Mouse (Mus musculus) ES-Bruce4 (cell line): ENCODE data around the gene Derl3. TPM values are rescaled to one million over a fixed set of nuclear protein-coding genes. Genes with fewer than 3 reads are reported as not detected.

ENCODE experiments used
- H3K27ac ChIP-seq: 2 replicates; pipeline ENCODE4 v1.5.1; 2012; ENCODE audit warnings: low read length, inconsistent platforms; ENCODE audit not compliant: insufficient read depth
- H3K27me3 ChIP-seq: 2 replicates; pipeline ENCODE4 v1.6.1; 2012; ENCODE audit warnings: mild to moderate bottlenecking, low read length, inconsistent platforms; ENCODE audit not compliant: control insufficient read depth, poor library complexity, insufficient read depth, severe bottlenecking
- H3K36me3 ChIP-seq: 2 replicates; pipeline ENCODE4 v1.6.1; 2012; ENCODE audit warnings: inconsistent platforms, mild to moderate bottlenecking, low read length, moderate library complexity; ENCODE audit not compliant: control insufficient read depth, poor library complexity, insufficient read depth, severe bottlenecking
- H3K4me1 ChIP-seq: one replicate; pipeline ENCODE4 v1.8.1; 2011; ENCODE audit warnings: low read length; ENCODE audit not compliant: control insufficient read depth, insufficient read depth
- H3K4me3 ChIP-seq: 2 replicates; pipeline ENCODE4 v1.5.1; 2011; ENCODE audit warnings: low read depth, mild to moderate bottlenecking, low read length
- H3K9ac ChIP-seq: 2 replicates; pipeline ENCODE4 v1.6.1; 2012; ENCODE audit warnings: low read depth, mild to moderate bottlenecking, inconsistent platforms; ENCODE audit not compliant: poor library complexity, severe bottlenecking
- H3K9me3 ChIP-seq: replicated peaks from 2 replicates; pipeline ENCODE4 v1.6.1; 2012; ENCODE audit warnings: mild to moderate bottlenecking, low read length, inconsistent platforms; ENCODE audit not compliant: control insufficient read depth, poor library complexity, insufficient read depth, severe bottlenecking
- CTCF ChIP-seq: IDR thresholded peaks from one replicate; pipeline ENCODE4 v1.8.1; 2011; ENCODE audit warnings: low read depth, low read length
- EP300 ChIP-seq: IDR thresholded peaks from 2 replicates; pipeline ENCODE4 v1.6.1; 2011; ENCODE audit warnings: low read depth, low read length; ENCODE audit not compliant: insufficient read depth
- POLR2A ChIP-seq: IDR thresholded peaks from one replicate; pipeline ENCODE4 v1.8.1; 2011; ENCODE audit warnings: low read length; ENCODE audit not compliant: insufficient read depth
- polyA plus RNA-seq: library from polyadenylated mRNA; stranded (reverse); fragments of >200 nt; gene quantifications from 2 replicates; pipeline ENCODE4 v1.2.4, GENCODE M21; 2011; ENCODE audit warnings: low read depth; ENCODE audit not compliant: missing spikeins, insufficient read depth, insufficient read length

Derl3 gene
- polyA plus RNA-seq, 1 experiment = 13.8 TPM

- TF ChIP-seq CTCF = no peak
- TF ChIP-seq EP300 = 0 out of 2 replicates have a peak, but pooled peaks have one; percentile 39
- no peaks in the 10 kb centered on the region for H3K27me3 ChIP-seq
- peak overlapping the region; percentile 99 for H3K4me3 ChIP-seq
- peaks cover 12% of the 10 kb centered on the region; the same call in 1 of the 2 replicates for H3K36me3 ChIP-seq
- no peaks in the 10 kb centered on the region for H3K9me3 ChIP-seq
- peaks cover 4% of the 10 kb centered on the region for H3K4me1 ChIP-seq
- H3K27ac ChIP-seq = peak overlapping the region; percentile 93
- H3K9ac ChIP-seq = peak overlapping the region; percentile 89
These were observed 43.9 kb downstream of the Derl3 start for GRCm38 (mm10) chr10:75936909-75937667.

GRCm38 (mm10) chr10:75937851-75938643, 44.8 kb downstream of the Derl3 start:
- peaks cover 12% of the 10 kb centered on the region; the same call in 1 of the 2 replicates for H3K36me3 ChIP-seq
- peak overlapping the region; percentile 89 for H3K9ac ChIP-seq
- peak overlapping the region; percentile 90 for H3K27ac ChIP-seq
- no peaks in the 10 kb centered on the region for H3K9me3 ChIP-seq
- TF ChIP-seq EP300 = peak; percentile 69; the same call in 1 of the 2 replicates
- no peak for TF ChIP-seq POLR2A
- no peak for TF ChIP-seq CTCF
- H3K4me3 ChIP-seq = peak overlapping the region; percentile 46
- H3K4me1 ChIP-seq = peaks cover 4% of the 10 kb centered on the region
- no peaks in the 10 kb centered on the region for H3K27me3 ChIP-seq

GRCm38 (mm10) chr10:75939481-75940234, 46.4 kb downstream of the Derl3 start:
- H3K9me3 ChIP-seq = no peaks in the 10 kb centered on the region
- peaks cover 4% of the 10 kb centered on the region for H3K4me1 ChIP-seq
- H3K27ac ChIP-seq = peak overlapping the region; percentile 87
- no peak for TF ChIP-seq CTCF
- TF ChIP-seq POLR2A = no peak
- peak; percentile 93 for TF ChIP-seq EP300
- peak overlapping the region; percentile 31 for H3K4me3 ChIP-seq
- H3K9ac ChIP-seq = peak overlapping the region; percentile 28
- H3K36me3 ChIP-seq = peaks cover 12% of the 10 kb centered on the region; the same call in 1 of the 2 replicates
- no peaks in the 10 kb centered on the region for H3K27me3 ChIP-seq

GRCm38 (mm10) chr10:75940520-75940919, 47.3 kb downstream of the Derl3 start, which contains the start of gene Gm867:
TSS of gene Gm867 (minus strand) at chr10:75940672.
- Histone ChIP-seq H3K9me3 (no peaks in the 10 kb centered on the region), H3K4me1 (peaks cover 4% of the 10 kb centered on the region), H3K4me3 (peak within 1 kb of the TSS; percentile 31), H3K9ac (peak within 1 kb of the TSS; percentile 28), H3K36me3 (peaks cover 12% of the 10 kb centered on the region; the same call in 1 of the 2 replicates), H3K27me3 (no peaks in the 10 kb centered on the region), H3K27ac (peak within 1 kb of the TSS; percentile 87)
- TF ChIP-seq EP300 = no peak
- no peak for TF ChIP-seq POLR2A
- TF ChIP-seq CTCF = no peak

- Histone ChIP-seq H3K4me3 (no peak overlapping the region), H3K36me3 (peaks cover 12% of the 10 kb centered on the region; the same call in 1 of the 2 replicates), H3K27me3 (no peaks in the 10 kb centered on the region), H3K9ac (no peak overlapping the region), H3K27ac (peak overlapping the region; percentile 87), H3K9me3 (no peaks in the 10 kb centered on the region), H3K4me1 (peaks cover 4% of the 10 kb centered on the region)
- TF ChIP-seq POLR2A = no peak
- TF ChIP-seq EP300 = peak; percentile 69; the same call in 1 of the 2 replicates
These were observed 48.0 kb downstream of the Derl3 start for GRCm38 (mm10) chr10:75941042-75941824.
